Mouse (Mus musculus) C2C12 (cell line): Measurements from ENCODE around the gene Serpine2. TPM values are rescaled to one million over a fixed set of nuclear protein-coding genes. Genes with fewer than 3 reads are reported as not detected.
A peak's percentile ranks its signal among the peaks of the same experiment; 100 is the strongest.

Experiments used
- H3K27me3 ChIP-seq: one replicate; pipeline ENCODE4 v1.6.1; 2011; ENCODE audit not compliant: control insufficient read depth, insufficient read depth, insufficient read length
- H3K36me3 ChIP-seq: one replicate; pipeline ENCODE4 v1.6.1; 2011; ENCODE audit not compliant: control insufficient read depth, insufficient read depth
- H3K4me3 ChIP-seq: one replicate; pipeline ENCODE4 v1.5.1; 2011; ENCODE audit warnings: mild to moderate bottlenecking, control low read depth; ENCODE audit not compliant: poor library complexity, insufficient read depth, severe bottlenecking
- H3K79me2 ChIP-seq: one replicate; pipeline ENCODE4 v1.6.1; 2011; ENCODE audit not compliant: control insufficient read depth, insufficient read depth
- H3K79me3 ChIP-seq: one replicate; pipeline ENCODE4 v1.6.1; 2011; ENCODE audit warnings: low read depth, control low read depth
- H3ac ChIP-seq: one replicate; pipeline ENCODE3; 2011; ENCODE audit warnings: low read depth; ENCODE audit not compliant: control insufficient read depth, insufficient read length
- CEBPB ChIP-seq: IDR thresholded peaks from one replicate; pipeline ENCODE4 v1.6.1; 2011; ENCODE audit warnings: low read depth, mild to moderate bottlenecking, control low read depth, moderate library complexity
- CTCF ChIP-seq: IDR thresholded peaks from one replicate; pipeline ENCODE4 v1.5.1; 2011; ENCODE audit not compliant: control insufficient read depth, insufficient read depth, insufficient read length
- FOSL1 ChIP-seq: IDR thresholded peaks from one replicate; pipeline ENCODE4 v1.8.0; 2011; ENCODE audit warnings: mild to moderate bottlenecking, low read length; ENCODE audit not compliant: poor library complexity, insufficient read depth, severe bottlenecking
- MAX ChIP-seq: IDR thresholded peaks from one replicate; pipeline ENCODE4 v1.6.1; 2011; ENCODE audit warnings: mild to moderate bottlenecking, control low read depth
- MYOD1 ChIP-seq: IDR thresholded peaks from one replicate; pipeline ENCODE4 v1.6.1; 2011; ENCODE audit warnings: low read depth; ENCODE audit not compliant: control insufficient read depth, insufficient read length
- MYOG ChIP-seq: IDR thresholded peaks from one replicate; pipeline ENCODE4 v1.6.1; 2011; ENCODE audit not compliant: control insufficient read depth, insufficient read length; ENCODE audit errors: extremely low read depth
- USF1 ChIP-seq: IDR thresholded peaks from one replicate; pipeline ENCODE4 v1.6.1; 2011; ENCODE audit warnings: low read depth, mild to moderate bottlenecking, control low read depth, moderate library complexity
- polyA plus RNA-seq: library from polyadenylated mRNA; unstranded; fragments of >200 nt; fragmentation: generic; extraction: Trizol; gene quantifications from one replicate; pipeline ENCODE4 v1.2.1, GENCODE M21; 2012; ENCODE audit warnings: missing spikeins

Gene Serpine2
- polyA plus RNA-seq, 1 experiment: 46.4 TPM

- no peak for TF ChIP-seq MYOG
- no peak for TF ChIP-seq MAX
- TF ChIP-seq FOSL1: no peak
- no peak for TF ChIP-seq USF1
- TF ChIP-seq MYOD1: no peak
- no peak for TF ChIP-seq CTCF
- no peak for TF ChIP-seq CEBPB
- no peaks in the 10 kb centered on the region for H3K36me3 ChIP-seq
- H3K79me3 ChIP-seq: no peaks in the 10 kb centered on the region
- H3K4me3 ChIP-seq: no peak overlapping the region
- H3K27me3 ChIP-seq: no peaks in the 10 kb centered on the region
- no peaks in the 10 kb centered on the region for H3K79me2 ChIP-seq
- H3ac ChIP-seq: no peak overlapping the region
Measured at GRCm38 (mm10) chr1:79874741-79875140, 13.8 kb upstream of the Serpine2 start.

DNA sequence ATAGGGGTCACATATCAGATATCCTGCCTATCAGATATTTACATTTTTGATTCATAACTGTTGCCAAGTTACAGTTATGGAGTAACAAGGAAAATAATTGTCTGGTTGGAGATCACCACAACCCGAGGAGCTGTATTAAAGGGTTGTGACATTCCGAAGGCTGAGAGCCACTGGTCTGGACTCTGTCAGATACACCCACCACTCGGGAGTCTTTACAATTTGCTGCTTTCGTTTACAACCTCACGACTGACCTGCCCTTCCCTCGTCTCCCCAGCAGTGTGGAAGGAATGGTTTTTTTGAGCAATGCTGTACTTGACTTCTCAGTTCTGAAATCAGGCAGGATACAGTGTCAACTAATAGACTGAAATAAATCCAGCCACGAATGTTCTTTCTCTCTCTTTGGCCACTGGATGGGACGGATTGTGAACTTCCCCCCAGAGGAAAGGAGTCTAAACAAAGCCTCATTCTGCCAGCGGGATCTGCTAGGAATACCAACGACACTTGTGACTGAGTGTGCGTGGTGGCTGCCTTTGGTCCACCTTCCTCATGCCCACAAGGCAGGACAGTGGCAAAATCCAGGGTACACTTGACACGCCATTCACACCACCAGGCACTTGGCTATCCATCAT is 455 bp downstream of the Serpine2 start:
- Histone ChIP-seq H3K79me3 (no peaks in the 10 kb centered on the region), H3K36me3 (no peaks in the 10 kb centered on the region)

DNA sequence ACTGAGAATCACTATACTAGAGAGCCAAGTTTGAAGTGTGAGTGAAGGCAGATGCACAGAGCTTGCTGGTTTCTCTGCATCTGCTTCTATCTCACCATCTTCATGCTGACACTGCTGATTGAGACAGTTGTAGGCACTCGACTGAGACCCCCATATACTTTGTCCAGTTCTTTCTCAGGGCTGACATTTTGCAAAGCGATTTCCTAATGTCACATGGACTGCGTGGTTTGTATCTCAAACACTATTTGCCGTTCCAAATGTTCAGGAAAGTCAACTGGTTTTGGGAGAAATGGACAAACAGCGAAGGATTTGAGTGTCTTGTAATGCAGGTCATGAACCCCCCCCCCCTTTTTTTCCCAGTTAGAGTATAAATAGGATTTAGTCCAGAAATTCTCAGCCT is 1.0 kb downstream of the Serpine2 start:
- H3ac ChIP-seq: no peak overlapping the region
- no peaks in the 10 kb centered on the region for H3K79me2 ChIP-seq
- no peak for TF ChIP-seq FOSL1
- TF ChIP-seq MYOD1: no peak
- no peak for TF ChIP-seq CEBPB
- TF ChIP-seq USF1: no peak
- no peak for TF ChIP-seq MAX
- no peak for TF ChIP-seq MYOG
- TF ChIP-seq CTCF: no peak
- no peaks in the 10 kb centered on the region for H3K36me3 ChIP-seq
- H3K4me3 ChIP-seq: no peak overlapping the region
- H3K79me3 ChIP-seq: no peaks in the 10 kb centered on the region
- no peaks in the 10 kb centered on the region for H3K27me3 ChIP-seq

More for the DNA sequence above, 455 bp downstream of the Serpine2 start:
- no peak overlapping the region for H3K4me3 ChIP-seq
- H3ac ChIP-seq: no peak overlapping the region
- H3K27me3 ChIP-seq: no peaks in the 10 kb centered on the region
- TF ChIP-seq USF1: no peak
- H3K79me2 ChIP-seq: no peaks in the 10 kb centered on the region

DNA sequence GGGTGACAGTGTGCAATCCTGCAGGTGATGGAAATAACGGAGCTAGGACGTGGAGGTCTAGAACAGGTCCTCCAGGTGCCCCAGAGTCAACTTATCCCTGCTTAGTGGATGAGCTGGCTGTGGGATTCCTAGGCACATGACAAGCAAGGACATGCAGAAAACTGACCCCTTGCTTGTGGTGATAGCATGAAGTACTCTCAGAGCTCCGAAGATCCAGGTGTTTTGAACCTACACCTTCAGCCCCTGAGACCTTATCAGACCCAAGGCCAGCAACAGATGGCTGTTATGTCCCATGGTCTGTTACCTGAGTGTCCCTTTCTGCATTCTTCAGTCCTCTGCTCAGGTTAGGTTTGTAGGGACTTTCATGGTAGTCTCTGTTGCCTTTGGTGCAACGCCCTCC is 2.0 kb downstream of the Serpine2 start:
- Histone ChIP-seq H3K36me3 (no peaks in the 10 kb centered on the region), H3K79me2 (no peaks in the 10 kb centered on the region), H3ac (no peak overlapping the region), H3K79me3 (no peaks in the 10 kb centered on the region), H3K4me3 (no peak overlapping the region), H3K27me3 (no peaks in the 10 kb centered on the region)
- TF ChIP-seq MYOD1 (no peak), FOSL1 (no peak), MYOG (no peak), CEBPB (no peak), USF1 (no peak), MAX (no peak), CTCF (no peak)

GRCm38 (mm10) chr1:79858389-79858994 is 2.5 kb downstream of the Serpine2 start:
- Histone ChIP-seq H3K36me3 (no peaks in the 10 kb centered on the region), H3K4me3 (peak overlapping the region; percentile 11), H3K27me3 (no peaks in the 10 kb centered on the region), H3ac (peak overlapping the region; percentile 74), H3K79me2 (no peaks in the 10 kb centered on the region), H3K79me3 (no peaks in the 10 kb centered on the region)
- TF ChIP-seq MYOG (no peak), MYOD1 (no peak), USF1 (no peak), MAX (no peak), CTCF (no peak), CEBPB (no peak), FOSL1 (no peak)

DNA sequence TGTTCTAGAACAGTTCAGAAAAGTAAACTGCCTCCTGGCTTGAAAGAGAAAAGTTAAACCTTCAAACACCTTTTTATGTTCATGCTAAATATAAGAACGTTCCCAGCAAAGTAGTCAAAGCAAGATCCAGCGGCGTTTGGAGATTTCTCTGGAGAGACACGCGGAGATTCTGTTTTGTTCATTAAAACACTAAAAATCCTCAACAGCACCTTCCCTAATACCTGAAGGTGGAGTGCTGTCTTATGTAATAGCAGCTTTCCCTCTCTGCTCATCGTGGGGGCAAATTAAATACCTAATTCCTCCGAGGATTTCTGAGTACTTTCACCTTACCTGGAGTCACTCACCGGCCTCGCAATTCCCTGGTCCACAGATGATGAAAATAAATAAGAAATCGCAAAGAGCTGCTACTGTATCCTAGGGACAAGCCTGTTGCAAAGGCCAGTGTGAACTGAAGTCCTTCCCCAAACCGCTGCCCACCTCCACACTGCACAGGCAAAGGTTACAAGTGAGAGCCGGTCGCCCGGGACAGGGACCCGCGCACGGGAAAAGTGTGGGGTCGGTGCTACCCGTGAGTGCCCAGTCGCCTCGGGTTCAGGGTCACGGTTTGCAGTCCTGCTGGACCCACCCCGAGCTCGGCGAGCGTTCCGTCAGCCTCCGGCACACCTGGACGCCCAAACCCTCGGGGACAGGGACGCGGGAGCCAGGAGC is 3.1 kb downstream of the Serpine2 start:
- no peak for TF ChIP-seq FOSL1
- Histone ChIP-seq H3ac (peak overlapping the region; percentile 74), H3K79me3 (no peaks in the 10 kb centered on the region), H3K27me3 (no peaks in the 10 kb centered on the region), H3K36me3 (no peaks in the 10 kb centered on the region), H3K4me3 (peak overlapping the region; percentile 11), H3K79me2 (no peaks in the 10 kb centered on the region)
